ENCODE assay signal across 34 mouse cellular contexts in genomic region chr2:33395053-33395452, GRCm38 (mm10).
"Had no signal": no experiment of that assay in that cellular context is flagged by ENCODE, and none has a peak within 500 bp of the region (broad histone marks: within the 10 kb centered on the region; RNA-seq: fewer than 3 reads in every experiment).

No protein-coding gene starts in this region.

- ATAC-seq: hindbrain, embryonic 16.5 days; hindbrain, postnatal 0 days; inflammation-experienced regulatory T-cells, adult 6 months; intestine, embryonic 15.5 days; intestine, embryonic 16.5 days; intestine, postnatal 0 days had no signal

- H3K9ac ChIP-seq: heart, embryonic 13.5 days; heart, embryonic 15.5 days; hindbrain, embryonic 12.5 days; hindbrain, embryonic 13.5 days; hindbrain, embryonic 14.5 days; hindbrain, embryonic 15.5 days; intestine, embryonic 15.5 days; kidney, embryonic 15.5 days had no signal

- H3K4me3 ChIP-seq: heart, embryonic 13.5 days; heart, embryonic 15.5 days; hindbrain, embryonic 10.5 days; hindbrain, embryonic 12.5 days; hindbrain, embryonic 13.5 days; hindbrain, embryonic 15.5 days; intestine, embryonic 15.5 days; kidney, embryonic 15.5 days; layer of hippocampus, adult 2 months; left cerebral cortex, adult 2 months had no signal

- DNase-seq: heart, postnatal 10 days; heart, postnatal 14 days; heart, postnatal 36 days; heart, postnatal 4 days; kidney, adult 11 months; kidney, adult 18-20 months; kidney, adult 2 months; kidney, adult 8-10 months; kidney, adult 9 months; kidney, postnatal 10 days; kidney, postnatal 14 days; kidney, postnatal 25 days; kidney, postnatal 36 days; kidney, postnatal 4 days; layer of hippocampus, adult 9-11 months; layer of hippocampus, postnatal 36 days had no signal

- H3K4me2 ChIP-seq: heart, embryonic 11.5 days; heart, embryonic 13.5 days; heart, embryonic 15.5 days; hindbrain, embryonic 12.5 days; hindbrain, embryonic 13.5 days; hindbrain, embryonic 14.5 days; hindbrain, embryonic 15.5 days; intestine, embryonic 15.5 days; kidney, embryonic 15.5 days had no signal

- H3K27me3 ChIP-seq: heart, embryonic 13.5 days; heart, embryonic 15.5 days; hindbrain, embryonic 12.5 days; hindbrain, embryonic 13.5 days; hindbrain, embryonic 15.5 days; intestine, embryonic 15.5 days; kidney, embryonic 15.5 days had no signal

- H3K36me3 ChIP-seq: heart, embryonic 13.5 days; heart, embryonic 15.5 days; hindbrain, embryonic 10.5 days; hindbrain, embryonic 12.5 days; hindbrain, embryonic 13.5 days; hindbrain, embryonic 15.5 days; intestine, embryonic 15.5 days; kidney, embryonic 15.5 days had no signal

- H3K4me1 ChIP-seq: heart, embryonic 13.5 days; heart, embryonic 15.5 days; hindbrain, embryonic 10.5 days; intestine, embryonic 15.5 days; kidney, embryonic 15.5 days had no signal

- H3K9me3 ChIP-seq: heart, embryonic 15.5 days; hindbrain, embryonic 12.5 days; hindbrain, embryonic 13.5 days; hindbrain, embryonic 15.5 days; intestine, embryonic 15.5 days; kidney, embryonic 15.5 days had no signal

- H3K27ac ChIP-seq: heart, embryonic 13.5 days; heart, embryonic 15.5 days; hindbrain, embryonic 10.5 days; hindbrain, embryonic 12.5 days; hindbrain, embryonic 15.5 days; hindbrain, postnatal 0 days; intestine, embryonic 15.5 days; kidney, embryonic 15.5 days; kidney, postnatal 0 days; left cerebral cortex, adult 2 months had no signal
